Mouse (Mus musculus) right cerebral cortex, postnatal 36 days (tissue): ENCODE data around the gene Fam69a.
A peak's percentile ranks its signal among the peaks of the same experiment; 100 is the strongest.
"Not testable (repeated sequence)": the region's sequence is repeated elsewhere in the genome, so short reads cannot be mapped to it uniquely, and the experiment has no call there.

Experiments
- DNase-seq, 2 experiments: peaks; one replicate each; pipeline ENCODE4 v3.0.0; 2022; ENCODE audit warnings: low spot score in 2 of 2, mixed read lengths in 1 of 2

Fam69a gene

GRCm38 (mm10) chr5:107986967-107987834 is at the start of gene Fam69a:
TSS of gene Fam69a (minus strand) at chr5:107987085.
- peak; percentile 56 to 74 for DNase-seq

- DNase-seq, result no peak
Observed at GRCm38 (mm10) chr5:108035523-108035922, 48.6 kb upstream of the Fam69a start.

GRCm38 (mm10) chr5:108034194-108034593 is 47.3 kb upstream of the Fam69a start:
- DNase-seq, result no peak

GRCm38 (mm10) chr5:108031267-108031666 is 44.4 kb upstream of the Fam69a start:
- DNase-seq, result no peak

GRCm38 (mm10) chr5:108029968-108030367 is 43.1 kb upstream of the Fam69a start:
- no peak for DNase-seq

- not testable (repeated sequence) for DNase-seq
Observed at GRCm38 (mm10) chr5:108028797-108029536, 42.1 kb upstream of the Fam69a start.

GRCm38 (mm10) chr5:108028230-108028629 is 41.3 kb upstream of the Fam69a start:
- DNase-seq, result no peak

GRCm38 (mm10) chr5:108021346-108021745 is 34.5 kb upstream of the Fam69a start:
- DNase-seq, result no peak

GRCm38 (mm10) chr5:108019367-108019766 is 32.5 kb upstream of the Fam69a start:
- DNase-seq, result no peak

GRCm38 (mm10) chr5:108017232-108017631 is 30.3 kb upstream of the Fam69a start:
- DNase-seq, result no peak

- DNase-seq, result no peak
Observed at GRCm38 (mm10) chr5:108015422-108015821, 28.5 kb upstream of the Fam69a start.

- DNase-seq, result no peak
Observed at GRCm38 (mm10) chr5:108014173-108014572, 27.3 kb upstream of the Fam69a start.

- no peak for DNase-seq
Observed at GRCm38 (mm10) chr5:108009721-108010120, 22.8 kb upstream of the Fam69a start.

GRCm38 (mm10) chr5:108005134-108005533 is 18.2 kb upstream of the Fam69a start:
- DNase-seq, result no peak

- no peak for DNase-seq
Observed at GRCm38 (mm10) chr5:108002734-108003133, 15.8 kb upstream of the Fam69a start.

GRCm38 (mm10) chr5:108000776-108001548 is 14.1 kb upstream of the Fam69a start:
- peak in 1 of 2 experiments; percentile 18 for DNase-seq

- no peak for DNase-seq
Observed at GRCm38 (mm10) chr5:107997717-107998116, 10.8 kb upstream of the Fam69a start.

GRCm38 (mm10) chr5:107995936-107996335 is 9.1 kb upstream of the Fam69a start:
- DNase-seq, result no peak

GRCm38 (mm10) chr5:107987835-107988251 is 958 bp upstream of the Fam69a start:
- no peak for DNase-seq

- peak; percentile 50 to 64 for DNase-seq
Observed at GRCm38 (mm10) chr5:107986255-107986966, 474 bp downstream of the Fam69a start.

GRCm38 (mm10) chr5:107983946-107984345 is 2.9 kb downstream of the Fam69a start:
- no peak for DNase-seq
